Mouse (Mus musculus) forelimb bud, embryonic 11.5 days (tissue): Measurements from ENCODE around the gene Gm11992.

Source experiments
- DNase-seq: peaks from one replicate; pipeline ENCODE4 v3.0.0-alpha.2; 2012; ENCODE audit warnings: low read depth, low spot score

Gm11992 gene

DNA sequence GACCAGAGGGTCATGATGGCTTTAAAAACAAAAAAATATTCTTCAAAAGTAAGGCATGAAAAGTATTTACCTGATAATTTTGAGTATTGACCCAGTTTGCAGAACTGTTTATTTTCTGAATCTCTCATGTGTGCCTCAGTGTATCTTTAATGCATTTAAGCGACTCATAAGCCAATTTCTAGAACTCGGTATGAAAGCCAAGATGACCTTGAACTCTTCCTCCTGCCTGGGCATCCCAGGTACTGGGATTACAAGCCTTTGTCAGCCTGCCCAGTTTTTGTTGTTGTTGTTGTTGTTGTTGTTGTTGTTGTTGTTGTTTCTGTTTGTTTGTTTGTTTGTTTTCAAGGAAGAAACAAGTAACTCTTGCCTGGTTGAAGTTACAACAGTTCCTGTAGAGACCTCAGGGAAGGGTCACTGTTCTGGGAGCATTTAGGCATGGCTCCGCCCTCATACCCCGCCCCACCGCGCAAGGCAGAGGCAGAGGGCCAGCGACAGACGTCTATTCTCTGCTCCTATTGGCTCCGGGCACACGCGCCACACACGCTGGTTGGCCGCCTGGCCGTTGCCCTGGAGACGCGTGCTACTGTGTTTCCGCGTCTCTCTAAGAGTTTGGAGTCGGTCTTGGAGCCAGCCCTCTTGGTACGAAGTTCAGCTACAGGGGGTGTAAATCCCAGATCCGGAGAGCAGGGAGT, at the start of gene Gm11992:
Gene Gm11992, plus strand, starts transcription at position 584 of the 692 bp plus-strand sequence.
- DNase-seq = peak; percentile 88

DNA sequence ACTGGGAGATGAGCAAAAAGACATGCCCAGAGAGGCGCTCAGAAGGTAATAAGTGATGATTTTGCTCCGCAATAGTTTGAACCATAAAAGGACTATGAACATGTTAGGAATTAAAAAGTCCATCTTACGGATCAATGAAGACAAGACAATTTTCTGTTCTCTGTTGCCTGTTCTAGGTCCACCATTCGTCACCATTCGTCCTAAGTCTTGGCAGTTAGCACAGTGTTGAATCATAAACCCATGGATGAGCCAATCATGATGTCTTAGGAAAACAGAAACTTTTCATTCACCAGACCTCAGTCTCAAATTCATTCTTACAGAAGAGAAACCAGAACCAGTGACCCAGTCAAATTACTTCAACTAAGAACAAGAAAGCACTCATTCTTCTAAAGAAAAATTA, 39.6 kb upstream of the Gm11992 start:
- DNase-seq = no peak

GRCm38 (mm10) chr11:9010416-9010815, 38.0 kb upstream of the Gm11992 start:
- DNase-seq = peak; percentile 56

GRCm38 (mm10) chr11:9010853-9011339, 37.5 kb upstream of the Gm11992 start, which contains the start of gene Hus1:
Gene Hus1 (minus strand): TSS chr11:9011191.
- peak; percentile 79 for DNase-seq

- peak; percentile 41 for DNase-seq
Observed at GRCm38 (mm10) chr11:9011348-9011747, 37.0 kb upstream of the Gm11992 start.

GRCm38 (mm10) chr11:9014740-9015139, 33.7 kb upstream of the Gm11992 start:
- no peak for DNase-seq

- DNase-seq = no peak
Observed at GRCm38 (mm10) chr11:9018491-9019267, 29.7 kb upstream of the Gm11992 start.

DNA sequence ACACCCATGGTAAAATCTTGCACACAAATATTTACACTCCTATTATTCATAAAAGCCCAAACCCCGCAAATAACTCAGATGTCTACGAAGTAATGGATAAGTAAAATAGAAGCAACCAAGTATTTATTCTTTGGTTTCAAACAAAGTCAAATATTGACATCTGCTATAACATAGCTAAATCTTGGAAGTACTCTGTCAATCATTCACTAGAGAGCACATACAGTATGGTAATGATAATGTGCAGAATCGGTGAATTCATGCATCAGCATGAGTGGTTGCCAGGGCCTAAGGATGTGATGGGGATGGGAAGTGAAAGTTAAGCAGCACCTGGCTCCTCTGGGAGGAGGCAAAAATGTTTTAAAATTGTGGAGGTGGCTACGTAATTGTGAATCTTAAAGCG, 28.2 kb upstream of the Gm11992 start:
- no peak for DNase-seq

DNA sequence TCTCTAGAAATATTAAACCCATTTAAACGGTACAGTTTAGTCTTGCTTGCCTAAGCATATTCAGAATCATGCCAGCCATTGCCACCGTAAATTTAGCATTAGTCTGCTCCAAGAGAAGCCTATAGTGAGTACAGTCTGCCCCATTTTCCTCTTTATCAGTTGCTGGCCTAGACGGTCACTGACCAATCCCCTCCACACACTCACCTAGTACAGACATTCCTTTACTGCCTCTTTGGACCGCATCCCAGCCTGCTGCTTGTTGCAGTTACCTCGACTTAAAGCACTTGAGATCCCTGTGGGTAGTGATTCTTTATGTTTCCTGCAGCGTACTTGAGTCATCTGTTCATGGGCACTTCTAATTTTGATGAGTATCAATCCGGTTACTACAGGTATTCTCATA, 23.6 kb upstream of the Gm11992 start:
- DNase-seq = no peak

DNA sequence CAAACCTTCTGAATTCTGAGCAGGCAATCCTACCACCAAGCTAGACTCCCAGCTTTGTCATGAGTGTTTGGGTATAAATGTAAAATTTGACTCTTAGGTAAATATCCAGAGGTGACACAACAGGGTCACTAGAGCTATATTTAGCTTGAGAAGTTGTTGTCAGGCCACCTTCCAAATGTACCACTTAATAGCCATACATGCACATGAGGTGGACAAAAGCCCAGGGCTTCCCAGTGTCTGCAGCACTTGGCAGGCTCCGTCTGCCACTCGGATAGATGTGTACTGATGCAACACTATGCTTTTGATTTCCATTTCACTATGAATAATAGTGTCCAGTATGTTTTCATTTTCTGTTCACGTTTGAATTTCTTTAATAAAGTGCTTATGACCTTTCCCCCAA, 23.2 kb upstream of the Gm11992 start:
- DNase-seq = no peak

- DNase-seq = no peak
Observed at GRCm38 (mm10) chr11:9031530-9031929, 16.9 kb upstream of the Gm11992 start.

GRCm38 (mm10) chr11:9046546-9046945, 1.8 kb upstream of the Gm11992 start:
- no peak for DNase-seq

DNA sequence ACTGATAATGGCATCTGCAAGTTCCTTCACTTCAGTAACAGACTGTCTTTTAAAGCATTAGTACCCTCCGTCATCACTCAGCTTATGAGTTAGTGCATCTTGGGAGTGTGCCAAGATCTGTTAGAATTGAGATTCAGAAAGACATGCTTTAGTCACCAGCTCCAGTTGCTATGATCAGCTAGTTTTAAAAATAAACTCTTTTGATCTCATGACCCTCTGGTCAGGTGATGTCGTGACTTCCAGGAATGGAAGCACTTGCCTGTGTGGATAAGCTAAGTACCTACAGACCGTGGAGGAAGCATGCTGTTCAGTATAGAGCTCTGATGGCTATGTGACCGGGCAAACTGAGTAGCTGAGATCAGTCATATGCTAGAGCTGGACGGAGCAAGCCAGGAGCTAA, 1.4 kb upstream of the Gm11992 start:
- DNase-seq = no peak

GRCm38 (mm10) chr11:9048703-9049060, 288 bp downstream of the Gm11992 start, which contains the start of gene Sun3:
Gene Sun3 (minus strand): TSS chr11:9048991.
- DNase-seq = no peak

GRCm38 (mm10) chr11:9050241-9050640, 1.8 kb downstream of the Gm11992 start:
- DNase-seq = no peak

GRCm38 (mm10) chr11:9051895-9052294, 3.5 kb downstream of the Gm11992 start:
- DNase-seq = no peak

DNA sequence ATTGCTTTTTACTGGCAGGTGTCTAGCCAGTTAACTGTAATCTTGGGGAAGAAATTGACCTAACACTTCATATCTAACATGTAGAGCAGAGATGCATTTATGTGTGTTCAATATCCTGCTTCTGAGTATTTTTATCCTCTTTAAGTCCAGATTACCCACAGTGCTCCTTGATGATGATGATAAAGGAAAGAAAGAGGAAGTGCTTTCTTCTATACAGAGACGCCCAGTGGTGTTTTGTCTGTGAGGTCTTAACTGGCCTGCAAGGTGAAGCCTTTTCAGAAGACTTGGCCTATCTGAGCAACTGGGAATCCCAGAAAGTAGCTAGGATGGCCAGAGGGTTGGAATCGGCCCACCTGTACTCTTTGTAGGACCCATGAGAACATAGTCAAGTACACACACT, 8.5 kb downstream of the Gm11992 start:
- DNase-seq = no peak

DNA sequence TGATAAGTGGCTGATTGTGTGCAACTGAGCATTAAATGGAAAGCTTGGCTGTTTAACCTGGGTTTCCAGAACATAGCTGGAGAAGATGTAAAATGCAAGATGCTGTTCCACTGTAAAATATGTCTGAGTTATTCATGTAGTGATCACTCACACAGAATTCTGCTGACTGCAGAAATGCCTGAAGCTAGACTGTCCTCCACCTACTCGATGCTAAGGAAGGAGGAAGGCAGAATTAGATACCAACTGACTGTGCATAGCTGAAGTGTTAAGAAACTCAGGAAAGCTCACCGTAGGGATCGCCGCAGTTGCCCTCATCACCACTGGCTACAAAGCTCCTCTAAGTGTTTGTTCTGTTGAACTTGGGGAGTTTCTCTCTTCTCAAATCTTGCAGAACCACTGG, 9.3 kb downstream of the Gm11992 start:
- no peak for DNase-seq

GRCm38 (mm10) chr11:9060029-9060428, 11.6 kb downstream of the Gm11992 start:
- DNase-seq = no peak

GRCm38 (mm10) chr11:9060484-9060883, 12.1 kb downstream of the Gm11992 start:
- DNase-seq = no peak

GRCm38 (mm10) chr11:9076444-9076843, 28.1 kb downstream of the Gm11992 start:
- DNase-seq = no peak

DNA sequence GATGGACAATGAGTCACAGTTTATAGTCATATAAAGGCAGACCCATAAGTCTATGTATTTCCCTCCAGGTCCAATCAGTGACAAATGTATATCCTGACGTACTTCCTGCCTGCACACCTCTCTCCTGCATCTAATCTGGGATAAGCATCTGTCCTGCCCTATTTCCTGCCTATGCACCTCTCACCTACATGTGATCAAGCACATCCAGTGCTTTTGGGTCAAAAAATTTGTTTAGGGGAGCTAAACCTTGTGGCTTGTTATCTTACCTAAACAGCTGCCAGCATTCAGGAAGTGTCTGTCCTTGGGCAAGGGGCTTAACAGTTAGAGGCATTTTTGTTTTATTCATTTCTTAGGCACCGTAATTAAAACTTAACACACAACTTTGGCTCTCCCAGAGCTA, 64.8 kb downstream of the Gm11992 start:
- DNase-seq = no peak
